Mouse (Mus musculus) limb, embryonic 11.5 days (tissue): ENCODE results near the gene Snx3. TPM values are rescaled to one million over a fixed set of nuclear protein-coding genes. Genes with fewer than 3 reads are reported as not detected.

Source experiments
- ATAC-seq: fragments of 200-750 bp; cut with Nextera tagmentation; 2 replicates; pipeline ENCODE4 v1.8.0; 2017; ENCODE audit warnings: low read depth; ENCODE audit not compliant: insufficient number of reproducible peaks, low FRiP score, low TSS enrichment
- DNase-seq: peaks from one replicate; pipeline ENCODE4 v3.0.0-alpha.2; 2015; ENCODE audit warnings: low spot score
- H3K27ac ChIP-seq: fragments of 300-500 bp; sonication (generic); replicated peaks from 2 replicates; pipeline ENCODE4 v1.5.1; 2014; ENCODE audit warnings: low read depth, mild to moderate bottlenecking, low read length
- H3K27me3 ChIP-seq: fragments of 300-500 bp; sonication (generic); 2 replicates; pipeline ENCODE4 v1.6.1; 2014; ENCODE audit warnings: mild to moderate bottlenecking, low read length, mixed read lengths; ENCODE audit not compliant: control insufficient read depth, insufficient read depth
- H3K36me3 ChIP-seq: fragments of 300-500 bp; sonication (generic); 2 replicates; pipeline ENCODE4 v1.6.1; 2014; ENCODE audit warnings: mild to moderate bottlenecking, low read length, moderate library complexity, mixed read lengths; ENCODE audit not compliant: control insufficient read depth, insufficient read depth
- H3K4me1 ChIP-seq: fragments of 300-500 bp; sonication (generic); 2 replicates; pipeline ENCODE4 v1.6.1; 2014; ENCODE audit warnings: low read length, mixed read lengths; ENCODE audit not compliant: control insufficient read depth, insufficient read depth
- H3K4me2 ChIP-seq: fragments of 300-500 bp; sonication (generic); 2 replicates; pipeline ENCODE4 v1.6.1; 2014; ENCODE audit warnings: low read depth, mild to moderate bottlenecking, moderate library complexity; ENCODE audit not compliant: severe bottlenecking
- H3K4me3 ChIP-seq: fragments of 300-500 bp; sonication (generic); 2 replicates; pipeline ENCODE4 v1.5.1; 2014; ENCODE audit warnings: low read depth, low read length
- H3K9ac ChIP-seq: fragments of 300-500 bp; sonication (generic); 2 replicates; pipeline ENCODE4 v1.6.1; 2014; ENCODE audit warnings: mild to moderate bottlenecking, low read length
- H3K9me3 ChIP-seq: fragments of 300-500 bp; sonication (generic); 2 replicates; pipeline ENCODE4 v1.6.1; 2016; ENCODE audit warnings: low read length; ENCODE audit not compliant: control insufficient read depth
- WGBS: fragments of 180-500 bp; shearing (Covaris S2); extraction: QIAGEN DNeasy Blood & Tissue Kit; methylation state at CpG from one replicate; pipeline ENCODE4 v1.1.7; 2014; 5-methylcytosine and 5-hydroxymethylcytosine counted together
- polyA plus RNA-seq: library from polyadenylated mRNA; unstranded; fragments of >200 nt; fragmentation: Nextera tagmentation; extraction: Ambion mirVana; gene quantifications from 2 replicates; pipeline ENCODE4 v1.2.1, GENCODE M21; 2014

The Snx3 gene
- 238 and 248 TPM in 2 replicates for polyA plus RNA-seq

GRCm38 (mm10) chr10:42501775-42502348 lies at the start of gene Snx3:
Snx3 (plus strand) TSS chr10:42502030.
- peak within 1 kb of the TSS; percentile 86 for H3K27ac ChIP-seq
- DNase-seq (peak; percentile 94), ATAC-seq (peak; percentile 95)
- under 1% methylated on average over 60 of the region's 68 CpGs for WGBS
- no peaks in the 10 kb centered on the region for H3K27me3 ChIP-seq
- 0 out of 2 replicates have a peak, but pooled peaks cover 2% of the 10 kb centered on the region for H3K36me3 ChIP-seq
- H3K9me3 ChIP-seq: no peaks in the 10 kb centered on the region
- peak within 1 kb of the TSS; percentile 71 for H3K4me2 ChIP-seq
- no peaks in the 10 kb centered on the region; the same call in 1 of the 2 replicates for H3K4me1 ChIP-seq
- H3K4me3 ChIP-seq: peak within 1 kb of the TSS; percentile 82
- H3K9ac ChIP-seq: peak within 1 kb of the TSS; percentile 88

- no peak overlapping the region for H3K9ac ChIP-seq
- DNase-seq: no peak
- no peak for ATAC-seq
- H3K4me1 ChIP-seq: no peaks in the 10 kb centered on the region
- H3K9me3 ChIP-seq: no peaks in the 10 kb centered on the region
- no peak overlapping the region for H3K4me3 ChIP-seq
- H3K27me3 ChIP-seq: no peaks in the 10 kb centered on the region
- no peak overlapping the region for H3K4me2 ChIP-seq
- 75% methylated on average over 11 of the region's 11 CpGs for WGBS
- H3K27ac ChIP-seq: no peak overlapping the region
- H3K36me3 ChIP-seq: no peaks in the 10 kb centered on the region; the same call in 1 of the 2 replicates
Observed at GRCm38 (mm10) chr10:42454266-42454665, 47.6 kb upstream of the Snx3 start.

- no peak overlapping the region for H3K27ac ChIP-seq
Observed at GRCm38 (mm10) chr10:42454690-42455089, 47.1 kb upstream of the Snx3 start.

GRCm38 (mm10) chr10:42455981-42456380 lies 45.8 kb upstream of the Snx3 start:
- no peak overlapping the region for H3K4me3 ChIP-seq
- DNase-seq (no peak), ATAC-seq (no peak)
- 83% methylated on average over 5 of the region's 5 CpGs for WGBS
- no peaks in the 10 kb centered on the region; the same call in 1 of the 2 replicates for H3K36me3 ChIP-seq
- no peak overlapping the region for H3K27ac ChIP-seq
- no peak overlapping the region for H3K9ac ChIP-seq
- no peaks in the 10 kb centered on the region for H3K9me3 ChIP-seq
- no peaks in the 10 kb centered on the region for H3K27me3 ChIP-seq
- no peaks in the 10 kb centered on the region for H3K4me1 ChIP-seq
- H3K4me2 ChIP-seq: no peak overlapping the region

More at GRCm38 (mm10) chr10:42454690-42455089, 47.1 kb upstream of the Snx3 start:
- no peaks in the 10 kb centered on the region; the same call in 1 of the 2 replicates for H3K36me3 ChIP-seq
- H3K4me1 ChIP-seq: no peaks in the 10 kb centered on the region
- no peak for DNase-seq
- H3K9me3 ChIP-seq: no peaks in the 10 kb centered on the region
- no peaks in the 10 kb centered on the region for H3K27me3 ChIP-seq
- WGBS: 84% methylated on average over 6 of the region's 6 CpGs
- H3K9ac ChIP-seq: no peak overlapping the region
- H3K4me2 ChIP-seq: no peak overlapping the region
- no peak for ATAC-seq
- H3K4me3 ChIP-seq: no peak overlapping the region

- Histone ChIP-seq H3K36me3 (no peaks in the 10 kb centered on the region; the same call in 1 of the 2 replicates), H3K4me3 (no peak overlapping the region), H3K4me1 (no peaks in the 10 kb centered on the region), H3K4me2 (no peak overlapping the region), H3K27me3 (no peaks in the 10 kb centered on the region), H3K9me3 (no peaks in the 10 kb centered on the region), H3K9ac (no peak overlapping the region), H3K27ac (no peak overlapping the region)
- no peak for DNase-seq
- WGBS: 80% methylated on average over 9 of the region's 9 CpGs
- ATAC-seq: no peak
Observed at GRCm38 (mm10) chr10:42457557-42458191, 44.2 kb upstream of the Snx3 start.

- Histone ChIP-seq H3K36me3 (no peaks in the 10 kb centered on the region), H3K4me3 (no peak overlapping the region), H3K9me3 (no peaks in the 10 kb centered on the region), H3K27me3 (no peaks in the 10 kb centered on the region), H3K4me2 (no peak overlapping the region), H3K27ac (no peak overlapping the region), H3K4me1 (no peaks in the 10 kb centered on the region), H3K9ac (no peak overlapping the region; the same call in 1 of the 2 replicates)
- no peak for ATAC-seq
- no peak for DNase-seq
- WGBS: 31% methylated on average over 5 of the region's 5 CpGs
Observed at GRCm38 (mm10) chr10:42464224-42464623, 37.6 kb upstream of the Snx3 start.

- no peaks in the 10 kb centered on the region for H3K9me3 ChIP-seq
- no peak overlapping the region for H3K4me3 ChIP-seq
- no peak overlapping the region for H3K4me2 ChIP-seq
- no peak overlapping the region for H3K9ac ChIP-seq
- no peaks in the 10 kb centered on the region for H3K27me3 ChIP-seq
- H3K4me1 ChIP-seq: no peaks in the 10 kb centered on the region
- ATAC-seq: no peak
- 71% methylated on average over 14 of the region's 14 CpGs for WGBS
- no peak overlapping the region for H3K27ac ChIP-seq
- no peak for DNase-seq
- H3K36me3 ChIP-seq: no peaks in the 10 kb centered on the region
Observed at GRCm38 (mm10) chr10:42464805-42465204, 37.0 kb upstream of the Snx3 start.

- H3K36me3 ChIP-seq: no peaks in the 10 kb centered on the region; the same call in 1 of the 2 replicates
- no peaks in the 10 kb centered on the region for H3K9me3 ChIP-seq
- H3K4me3 ChIP-seq: no peak overlapping the region
- peaks cover 4% of the 10 kb centered on the region; the same call in 1 of the 2 replicates for H3K4me1 ChIP-seq
- no peak for DNase-seq
- H3K27ac ChIP-seq: no peak overlapping the region
- no peak overlapping the region for H3K4me2 ChIP-seq
- no peak for ATAC-seq
- WGBS: 75% methylated on average over 6 of the region's 6 CpGs
- no peaks in the 10 kb centered on the region for H3K27me3 ChIP-seq
- no peak overlapping the region for H3K9ac ChIP-seq
Observed at GRCm38 (mm10) chr10:42474946-42475514, 26.8 kb upstream of the Snx3 start.
